Mouse (Mus musculus) left cerebral cortex, postnatal 4 days (tissue): ENCODE data around the gene Nupr1l. TPM values are rescaled to one million over a fixed set of nuclear protein-coding genes. Genes with fewer than 3 reads are reported as not detected.
"Not testable (repeated sequence)": the region's sequence is repeated elsewhere in the genome, so short reads cannot be mapped to it uniquely, and the experiment has no call there.

Experiments
- DNase-seq: peaks from one replicate; pipeline ENCODE4 v3.0.0-alpha.2; 2022
- intact Hi-C: fragments of 180-260 bp; cut with DNase I; formaldehyde crosslinking; loops from one replicate; pipeline ENCODE4 v1.15.1; 2025
- total RNA-seq, 2 experiments: library from RNA; stranded (reverse); gene quantifications; 2 replicates each; pipeline ENCODE4 v1.2.3; 2021

The Nupr1l gene
- total RNA-seq, 2 experiments from 2014 or later = 2.4 to 3.6 TPM

GRCm38 (mm10) chr5:129914024-129914423 lies 5.7 kb downstream of the Nupr1l start:
- intact Hi-C loops = no loop called here
- peak; percentile 9 for DNase-seq

GRCm38 (mm10) chr5:129915491-129915890 lies 7.2 kb downstream of the Nupr1l start:
- intact Hi-C loops, DNase-seq: not testable (repeated sequence)

GRCm38 (mm10) chr5:129918065-129918651 lies 9.8 kb downstream of the Nupr1l start:
- intact Hi-C loops = no loop called here
- DNase-seq = no peak

GRCm38 (mm10) chr5:129918752-129919151 lies 10.4 kb downstream of the Nupr1l start:
- no peak for DNase-seq
- intact Hi-C loops = no loop called here

- DNase-seq = no peak
- intact Hi-C loops = no loop called here
Measured at GRCm38 (mm10) chr5:129919320-129919719, 11.0 kb downstream of the Nupr1l start.

- intact Hi-C loops = no loop called here
- DNase-seq = no peak
Measured at GRCm38 (mm10) chr5:129921972-129922371, 13.6 kb downstream of the Nupr1l start.

- DNase-seq = no peak
- intact Hi-C loops = no loop called here
Measured at GRCm38 (mm10) chr5:129924820-129925452, 16.6 kb downstream of the Nupr1l start.

- no peak for DNase-seq
- intact Hi-C loops = no loop called here
Measured at GRCm38 (mm10) chr5:129925933-129926332, 17.6 kb downstream of the Nupr1l start.

- intact Hi-C loops = no loop called here
- no peak for DNase-seq
Measured at GRCm38 (mm10) chr5:129929924-129930855, 21.9 kb downstream of the Nupr1l start.

GRCm38 (mm10) chr5:129936941-129937340 lies 28.6 kb downstream of the Nupr1l start:
- intact Hi-C loops = no loop called here
- DNase-seq = no peak

GRCm38 (mm10) chr5:129940281-129940680 lies 31.9 kb downstream of the Nupr1l start:
- no peak for DNase-seq
- intact Hi-C loops = no loop called here

GRCm38 (mm10) chr5:129940736-129941494 lies 32.6 kb downstream of the Nupr1l start:
- intact Hi-C loops = no loop called here
- no peak for DNase-seq

- DNase-seq = peak; percentile 100
- intact Hi-C loops = no loop called here
Measured at GRCm38 (mm10) chr5:129941495-129942045, 33.2 kb downstream of the Nupr1l start, which contains the start of gene Vkorc1l1. Gene Vkorc1l1 (plus strand): TSS chr5:129941970.

GRCm38 (mm10) chr5:129942073-129942939 lies 34.0 kb downstream of the Nupr1l start:
- intact Hi-C loops = not testable (repeated sequence)

GRCm38 (mm10) chr5:129943402-129943801 lies 35.1 kb downstream of the Nupr1l start:
- no peak for DNase-seq
- intact Hi-C loops = no loop called here

More at GRCm38 (mm10) chr5:129942073-129942939, 34.0 kb downstream of the Nupr1l start:
- DNase-seq = peak; percentile 34

- no peak for DNase-seq
- intact Hi-C loops = no loop called here
Measured at GRCm38 (mm10) chr5:129947528-129948033, 39.2 kb downstream of the Nupr1l start.

- intact Hi-C loops = no loop called here
Measured at GRCm38 (mm10) chr5:129952143-129952542, 43.8 kb downstream of the Nupr1l start.

GRCm38 (mm10) chr5:129954473-129955254 lies 46.3 kb downstream of the Nupr1l start:
- intact Hi-C loops = no loop called here
- DNase-seq = peak; percentile 2

More at GRCm38 (mm10) chr5:129952143-129952542, 43.8 kb downstream of the Nupr1l start:
- DNase-seq = no peak
